Mouse (Mus musculus) kidney, embryonic 16.5 days (tissue): ENCODE measurements around the gene Runx1. TPM values are rescaled to one million over a fixed set of nuclear protein-coding genes. Genes with fewer than 3 reads are reported as not detected.

ENCODE experiments used
- ATAC-seq: fragments of 200-750 bp; cut with Nextera tagmentation; 2 replicates; pipeline ENCODE4 v1.8.0; 2017; ENCODE audit warnings: moderate TSS enrichment; ENCODE audit not compliant: low FRiP score, low TSS enrichment
- H3K27ac ChIP-seq: fragments of 300-500 bp; sonication (generic); 2 replicates; pipeline ENCODE4 v1.5.1; 2014; ENCODE audit warnings: low read length
- H3K27me3 ChIP-seq: fragments of 300-500 bp; sonication (generic); 2 replicates; pipeline ENCODE4 v1.6.1; 2014; ENCODE audit warnings: low read length, control low read depth, mixed read lengths; ENCODE audit not compliant: insufficient read depth
- H3K36me3 ChIP-seq: fragments of 300-500 bp; sonication (generic); 2 replicates; pipeline ENCODE4 v1.6.1; 2014; ENCODE audit warnings: low read length, control low read depth, mixed read lengths; ENCODE audit not compliant: insufficient read depth
- H3K4me1 ChIP-seq: fragments of 300-500 bp; sonication (generic); 2 replicates; pipeline ENCODE4 v1.6.1; 2014; ENCODE audit warnings: low read length, control low read depth, mixed read lengths; ENCODE audit not compliant: insufficient read depth
- H3K4me2 ChIP-seq: fragments of 300-500 bp; sonication (generic); replicated peaks from 2 replicates; pipeline ENCODE4 v1.6.1; 2014; ENCODE audit warnings: low read depth, low read length
- H3K4me3 ChIP-seq: fragments of 300-500 bp; sonication (generic); 2 replicates; pipeline ENCODE4 v1.5.1; 2014; ENCODE audit warnings: mild to moderate bottlenecking, low read length
- H3K9ac ChIP-seq: fragments of 300-500 bp; sonication (generic); replicated peaks from 2 replicates; pipeline ENCODE4 v1.6.1; 2014; ENCODE audit warnings: low read length
- H3K9me3 ChIP-seq: fragments of 300-500 bp; sonication (generic); 2 replicates; pipeline ENCODE4 v1.6.1; 2016; ENCODE audit warnings: low read length, control low read depth
- WGBS: fragments of 180-500 bp; shearing (Covaris S2); extraction: QIAGEN DNeasy Blood & Tissue Kit; methylation state at CpG from one replicate; pipeline ENCODE4 v1.1.7; 2014; 5-methylcytosine and 5-hydroxymethylcytosine counted together
- polyA plus RNA-seq: library from polyadenylated mRNA; unstranded; fragments of >200 nt; fragmentation: Nextera tagmentation; extraction: Ambion mirVana; gene quantifications from 2 replicates; pipeline ENCODE4 v1.2.1, GENCODE M21; 2015

The Runx1 gene
- polyA plus RNA-seq, 1 experiment from 2014 or later, result 1.6 TPM

DNA sequence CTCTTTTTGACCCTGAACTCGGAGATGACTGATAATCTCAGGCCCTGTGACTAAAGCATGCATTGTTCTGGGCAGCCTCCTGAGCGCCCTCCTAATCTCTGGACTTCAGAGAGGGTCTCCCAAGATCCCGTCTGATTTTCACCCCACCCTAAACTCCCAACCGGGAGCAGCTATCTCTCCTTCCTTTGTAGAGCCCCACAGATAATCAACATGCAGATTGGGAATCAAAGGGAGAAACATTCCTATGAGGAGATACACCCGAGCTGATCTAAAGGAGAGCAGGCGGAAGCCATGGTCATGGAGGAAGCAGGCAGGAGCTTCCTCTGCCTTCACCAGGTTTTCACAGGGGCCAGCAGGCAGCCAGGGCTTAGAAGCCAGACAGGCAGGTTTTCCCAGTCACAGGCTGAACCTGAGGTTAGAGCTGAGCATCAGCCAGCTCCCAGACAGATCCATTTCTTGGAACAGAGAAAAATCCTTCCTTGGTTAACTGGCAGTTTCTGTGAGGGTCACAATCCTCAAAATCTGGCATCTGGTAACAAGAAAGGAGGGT, 140.1 kb downstream of the Runx1 start:
- no peak for ATAC-seq
- Histone ChIP-seq H3K9me3 (no peaks in the 10 kb centered on the region), H3K27ac (no peak overlapping the region), H3K9ac (no peak overlapping the region), H3K4me1 (peaks cover 8% of the 10 kb centered on the region; the same call in 1 of the 2 replicates), H3K27me3 (peaks cover 14% of the 10 kb centered on the region; the same call in 1 of the 2 replicates), H3K4me3 (no peak overlapping the region), H3K4me2 (no peak overlapping the region), H3K36me3 (no peaks in the 10 kb centered on the region)
- 51% methylated on average over 6 of the region's 6 CpGs for WGBS

DNA sequence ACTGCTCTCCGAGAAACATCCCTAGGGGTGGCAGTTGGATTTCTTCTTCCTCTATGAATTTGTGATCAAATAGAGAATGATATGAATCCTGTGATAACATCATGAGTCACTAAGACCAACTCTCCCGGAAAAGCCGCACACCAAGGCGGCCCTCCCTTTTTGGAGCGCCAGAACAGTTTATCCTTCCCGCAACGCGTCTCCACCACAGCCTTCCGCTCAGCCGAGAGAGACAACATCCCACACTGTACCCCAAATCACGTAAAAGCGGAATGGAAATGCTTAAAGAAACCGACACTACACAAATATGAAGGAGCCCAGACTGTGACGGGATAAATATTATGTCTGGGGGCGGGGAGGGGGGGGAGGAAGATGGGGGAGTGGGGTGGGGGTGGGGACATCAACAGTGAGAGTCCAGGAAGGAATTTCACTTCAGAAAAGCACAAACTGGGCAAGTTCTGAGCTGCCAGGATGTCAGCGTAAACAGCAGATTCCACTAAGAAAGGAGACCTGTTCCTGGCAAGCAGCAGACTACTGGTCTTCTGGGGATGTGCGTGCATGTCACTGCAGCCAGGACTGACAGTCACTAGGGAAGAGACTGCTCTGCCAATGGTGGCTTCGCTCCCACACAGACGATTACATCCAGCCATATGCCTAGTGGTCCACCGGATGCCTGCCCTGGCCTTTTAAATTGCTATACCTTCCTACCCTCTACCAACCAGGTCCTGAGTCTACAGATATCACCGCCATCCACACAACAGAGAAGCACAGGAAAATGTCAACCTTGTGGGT, 141.3 kb downstream of the Runx1 start:
- Histone ChIP-seq H3K27me3 (peaks cover 7% of the 10 kb centered on the region; the same call in 1 of the 2 replicates), H3K36me3 (no peaks in the 10 kb centered on the region), H3K27ac (no peak overlapping the region), H3K9ac (no peak overlapping the region), H3K4me2 (0 out of 2 replicates have a peak overlapping the region, but pooled peaks have one; percentile 5), H3K9me3 (no peaks in the 10 kb centered on the region), H3K4me1 (peaks cover 8% of the 10 kb centered on the region; the same call in 1 of the 2 replicates), H3K4me3 (no peak overlapping the region)
- ATAC-seq, result no peak
- WGBS, result 53% methylated on average over 20 of the region's 21 CpGs

DNA sequence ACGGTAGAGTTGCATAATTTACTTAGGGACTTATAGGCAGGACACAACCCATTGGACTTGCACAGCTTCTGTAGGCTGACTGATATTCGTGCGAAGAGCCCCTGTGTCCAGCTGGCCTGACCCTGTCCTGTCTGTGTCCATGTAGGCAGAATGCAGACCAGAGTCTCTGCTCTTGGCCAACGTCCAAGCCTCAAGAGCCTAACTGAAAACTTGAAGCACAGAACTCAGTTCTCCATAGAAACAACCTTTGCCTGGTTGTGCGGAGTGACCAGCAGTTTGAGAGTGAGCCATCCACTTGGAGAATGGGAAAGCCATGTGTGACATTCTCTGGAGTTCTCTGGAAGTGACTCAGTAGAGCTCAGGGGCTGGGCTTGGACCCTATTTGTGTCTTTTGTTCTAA, 149.3 kb downstream of the Runx1 start:
- no peak overlapping the region for H3K27ac ChIP-seq
- H3K36me3 ChIP-seq, result no peaks in the 10 kb centered on the region
- H3K4me1 ChIP-seq, result no peaks in the 10 kb centered on the region
- H3K9ac ChIP-seq, result no peak overlapping the region
- H3K9me3 ChIP-seq, result no peaks in the 10 kb centered on the region
- 75% methylated on average over 5 of the region's 5 CpGs for WGBS
- no peak for ATAC-seq
- H3K27me3 ChIP-seq, result no peaks in the 10 kb centered on the region
- H3K4me2 ChIP-seq, result no peak overlapping the region
- no peak overlapping the region for H3K4me3 ChIP-seq

DNA sequence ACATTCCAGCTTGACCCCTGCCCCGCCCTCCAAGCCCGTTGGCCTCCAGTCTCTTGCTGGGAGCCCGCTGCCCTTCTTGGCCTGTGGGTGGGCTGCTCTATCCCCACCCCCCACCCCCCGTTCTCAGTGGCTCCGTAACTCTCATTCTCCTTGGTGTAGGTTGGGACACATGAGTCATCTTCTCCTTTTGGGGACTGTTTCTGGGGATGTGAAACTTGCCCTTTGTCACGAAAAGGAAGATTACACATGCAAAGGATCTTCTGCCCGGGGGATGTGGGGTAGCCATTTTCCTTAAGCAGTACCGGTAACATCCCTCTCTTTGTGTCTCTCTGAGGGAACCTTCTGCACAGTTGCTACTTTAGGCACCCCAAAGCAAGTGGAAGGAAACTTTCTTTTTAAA, 150.3 kb downstream of the Runx1 start:
- no peaks in the 10 kb centered on the region for H3K27me3 ChIP-seq
- H3K27ac ChIP-seq, result no peak overlapping the region
- no peak for ATAC-seq
- H3K4me1 ChIP-seq, result no peaks in the 10 kb centered on the region
- 71% methylated on average over 8 of the region's 8 CpGs for WGBS
- no peak overlapping the region for H3K4me2 ChIP-seq
- no peak overlapping the region for H3K9ac ChIP-seq
- no peaks in the 10 kb centered on the region for H3K9me3 ChIP-seq
- H3K36me3 ChIP-seq, result no peaks in the 10 kb centered on the region
- H3K4me3 ChIP-seq, result no peak overlapping the region

DNA sequence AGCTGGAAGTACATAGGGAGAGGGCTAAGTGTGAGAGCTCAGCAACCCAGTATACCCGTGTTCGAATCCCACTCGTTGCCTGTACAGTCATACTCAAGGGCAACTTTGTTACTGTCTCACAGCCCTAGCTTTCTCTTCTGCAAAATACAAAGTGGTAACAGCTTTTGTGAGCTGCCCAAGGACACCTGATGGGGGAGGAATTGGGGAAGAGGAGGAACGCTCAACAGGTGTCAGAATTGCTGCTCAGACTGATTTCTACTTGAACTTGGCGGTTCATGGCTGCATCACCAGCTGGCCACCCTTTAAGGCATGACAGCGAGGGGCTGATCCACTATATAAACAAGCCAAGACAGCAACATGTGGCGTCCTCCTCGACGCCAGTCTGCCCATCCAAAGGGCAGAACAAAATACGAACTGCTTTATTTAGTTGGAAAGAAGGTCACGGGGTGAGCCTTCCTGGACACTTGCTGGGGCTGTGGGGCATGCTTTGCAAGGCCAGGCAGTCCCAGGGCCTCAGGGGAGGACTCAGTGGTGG, 151.0 kb downstream of the Runx1 start:
- no peak overlapping the region for H3K9ac ChIP-seq
- no peaks in the 10 kb centered on the region for H3K36me3 ChIP-seq
- no peak overlapping the region for H3K27ac ChIP-seq
- WGBS, result 69% methylated on average over 11 of the region's 11 CpGs
- H3K4me1 ChIP-seq, result no peaks in the 10 kb centered on the region
- H3K4me3 ChIP-seq, result no peak overlapping the region
- H3K4me2 ChIP-seq, result no peak overlapping the region
- no peaks in the 10 kb centered on the region for H3K27me3 ChIP-seq
- ATAC-seq, result no peak
- H3K9me3 ChIP-seq, result no peaks in the 10 kb centered on the region

DNA sequence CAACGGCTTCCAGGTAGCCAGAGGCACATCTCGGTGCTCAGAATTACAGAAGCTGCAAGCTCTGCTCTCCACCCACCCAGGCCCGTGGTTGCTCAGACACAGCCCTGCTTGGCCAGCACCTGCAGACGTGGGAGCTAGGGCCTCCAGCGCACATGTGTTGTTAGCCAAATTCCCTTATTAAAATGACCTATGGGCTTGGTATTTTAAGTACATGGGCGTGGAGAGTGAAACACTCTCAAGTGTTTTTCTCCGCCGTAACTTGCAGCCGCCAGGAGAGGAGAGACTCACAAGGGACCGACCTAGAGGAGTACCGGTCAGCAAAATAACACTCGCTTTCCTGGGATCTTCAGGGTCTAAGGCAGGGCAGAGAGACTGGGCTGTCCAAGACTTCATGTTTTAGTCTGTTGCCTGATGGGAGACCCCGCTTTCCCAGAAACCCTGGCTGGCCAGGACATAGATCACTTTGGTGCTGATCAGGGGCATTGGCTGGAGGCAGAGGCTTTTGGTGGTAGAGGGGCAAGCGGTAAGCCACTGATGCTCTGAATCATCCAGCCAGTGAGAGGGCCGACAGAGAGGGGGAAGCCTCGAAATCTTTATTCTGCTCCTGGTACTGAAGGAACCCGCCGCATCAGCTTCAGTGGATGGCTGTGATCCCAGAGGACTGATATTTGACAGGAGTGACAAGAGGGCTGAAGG, 151.7 kb downstream of the Runx1 start:
- no peaks in the 10 kb centered on the region for H3K27me3 ChIP-seq
- no peaks in the 10 kb centered on the region for H3K36me3 ChIP-seq
- no peak overlapping the region for H3K4me2 ChIP-seq
- no peaks in the 10 kb centered on the region for H3K9me3 ChIP-seq
- H3K9ac ChIP-seq, result no peak overlapping the region
- no peak overlapping the region for H3K4me3 ChIP-seq
- H3K4me1 ChIP-seq, result no peaks in the 10 kb centered on the region
- WGBS, result 54% methylated on average over 18 of the region's 18 CpGs
- no peak overlapping the region for H3K27ac ChIP-seq
- ATAC-seq, result no peak

DNA sequence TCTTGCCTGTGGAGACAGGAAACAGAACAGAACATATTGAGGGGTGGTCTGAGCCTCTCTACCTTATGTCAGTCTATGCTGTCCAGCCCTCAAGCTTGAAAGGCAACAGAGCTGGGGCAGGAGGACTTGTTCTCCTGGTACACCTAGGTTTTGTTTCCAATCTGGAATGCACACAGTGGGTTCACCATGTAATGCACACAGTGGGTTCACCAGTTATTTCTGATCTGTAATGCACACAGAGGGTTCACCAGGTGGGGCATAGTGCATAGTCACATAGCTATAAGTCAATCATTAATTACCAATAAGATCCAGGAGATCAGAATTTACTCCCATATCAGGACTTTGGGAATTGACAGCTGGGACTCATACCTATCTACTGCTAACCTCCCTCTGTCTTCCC, 157.1 kb downstream of the Runx1 start:
- Histone ChIP-seq H3K4me3 (no peak overlapping the region), H3K27me3 (no peaks in the 10 kb centered on the region), H3K27ac (no peak overlapping the region), H3K9me3 (no peaks in the 10 kb centered on the region), H3K4me2 (no peak overlapping the region), H3K36me3 (no peaks in the 10 kb centered on the region), H3K4me1 (no peaks in the 10 kb centered on the region), H3K9ac (no peak overlapping the region)
- ATAC-seq, result no peak

DNA sequence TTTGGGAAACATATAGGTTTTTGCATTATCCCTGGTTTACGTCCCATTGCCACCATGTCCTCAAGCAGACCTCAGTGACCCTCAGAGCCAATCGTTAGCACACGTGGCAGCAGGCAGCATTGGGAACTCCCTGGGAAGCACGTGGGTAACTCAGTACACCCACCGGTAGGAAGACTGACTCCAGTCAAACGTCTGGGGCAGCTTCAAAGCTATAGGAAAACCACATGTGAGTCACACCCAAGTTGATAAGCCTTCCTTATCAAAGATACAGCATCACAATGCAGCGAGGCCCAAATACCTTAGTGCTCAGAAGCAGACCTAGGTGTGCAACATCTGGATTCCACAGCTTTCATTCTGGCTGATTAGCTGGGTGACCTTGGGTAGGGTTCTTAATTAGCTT, 164.2 kb downstream of the Runx1 start:
- H3K27me3 ChIP-seq, result no peaks in the 10 kb centered on the region
- no peak overlapping the region for H3K27ac ChIP-seq
- no peak for ATAC-seq
- no peaks in the 10 kb centered on the region for H3K36me3 ChIP-seq
- H3K4me2 ChIP-seq, result no peak overlapping the region
- H3K4me3 ChIP-seq, result no peak overlapping the region
- WGBS, result 77% methylated on average over 7 of the region's 7 CpGs
- no peaks in the 10 kb centered on the region for H3K9me3 ChIP-seq
- no peak overlapping the region for H3K9ac ChIP-seq
- no peaks in the 10 kb centered on the region for H3K4me1 ChIP-seq

DNA sequence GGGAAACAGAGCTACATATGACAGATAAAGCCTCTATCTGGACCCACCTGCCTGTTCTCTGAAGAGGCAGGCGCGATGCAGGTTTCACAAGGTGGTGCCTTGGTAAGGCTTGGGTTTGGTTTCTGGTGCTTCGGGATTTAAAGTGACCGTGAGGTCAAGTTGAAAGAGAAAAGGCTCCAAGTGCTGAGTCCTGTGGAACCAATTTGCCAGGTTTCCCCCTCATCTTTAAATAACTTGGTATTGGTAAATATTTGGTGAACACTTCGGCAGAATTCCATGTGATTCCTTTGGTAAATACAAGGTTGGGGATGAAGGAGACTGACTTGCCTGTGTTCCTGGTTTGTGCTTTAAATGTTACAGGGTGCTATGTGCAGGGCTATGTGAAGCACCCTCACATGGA, 169.2 kb downstream of the Runx1 start:
- H3K27ac ChIP-seq, result no peak overlapping the region
- no peak for ATAC-seq

More for the DNA sequence above, 169.2 kb downstream of the Runx1 start:
- Histone ChIP-seq H3K4me2 (no peak overlapping the region), H3K4me1 (peaks cover 19% of the 10 kb centered on the region), H3K36me3 (no peaks in the 10 kb centered on the region), H3K9ac (no peak overlapping the region), H3K4me3 (no peak overlapping the region), H3K9me3 (no peaks in the 10 kb centered on the region), H3K27me3 (no peaks in the 10 kb centered on the region)
- WGBS, result 95% methylated on average over 5 of the region's 5 CpGs
